Mouse (Mus musculus) ES-E14 (cell line): ENCODE results near the gene Srcin1. TPM values are rescaled to one million over a fixed set of nuclear protein-coding genes. Genes with fewer than 3 reads are reported as not detected.

Source experiments
- DNase-seq: peaks from one replicate; pipeline ENCODE4 v3.0.0-alpha.2; 2013; ENCODE audit warnings: low read depth, low spot score
- H3K27ac ChIP-seq: 2 replicates; pipeline ENCODE4 v1.5.1; 2012; ENCODE audit warnings: low read depth, mild to moderate bottlenecking, low read length, moderate library complexity, mixed read lengths; ENCODE audit not compliant: poor library complexity, insufficient read depth, severe bottlenecking
- H3K36me3 ChIP-seq: 2 replicates; pipeline ENCODE4 v1.6.1; 2012; ENCODE audit warnings: mild to moderate bottlenecking, low read length, moderate library complexity, mixed read lengths; ENCODE audit not compliant: control insufficient read depth, poor library complexity, insufficient read depth, severe bottlenecking
- H3K4me1 ChIP-seq, 2 experiments: fragments of 150-350 bp in 1 of 2; sonication (generic) in 1 of 2; 2 replicates each; pipeline ENCODE4 v1.6.1; 2012; ENCODE audit warnings: low read length in 2 of 2, mild to moderate bottlenecking in 1 of 2, mixed read lengths in 1 of 2; ENCODE audit not compliant: control insufficient read depth in 2 of 2, insufficient read depth in 2 of 2, poor library complexity in 1 of 2
- H3K4me3 ChIP-seq, 2 experiments: fragments of 150-350 bp in 1 of 2; sonication (generic) in 1 of 2; 2 replicates each; pipeline ENCODE4 v1.5.1; 2012; ENCODE audit warnings: low read length in 2 of 2, low read depth in 1 of 2, mild to moderate bottlenecking in 1 of 2, mixed read lengths in 1 of 2; ENCODE audit not compliant: insufficient read depth in 1 of 2, poor library complexity in 1 of 2, severe bottlenecking in 1 of 2
- H3K9ac ChIP-seq: 2 replicates; pipeline ENCODE4 v1.6.1; 2012; ENCODE audit warnings: low read depth, mild to moderate bottlenecking, low read length, mixed read lengths; ENCODE audit not compliant: poor library complexity, insufficient read depth, severe bottlenecking
- H3K9me3 ChIP-seq: fragments of 150-350 bp; sonication (generic); 2 replicates; pipeline ENCODE4 v1.6.1; 2012; ENCODE audit warnings: low read depth, mild to moderate bottlenecking, low read length; ENCODE audit not compliant: control insufficient read depth, insufficient read depth
- CHD2 ChIP-seq: IDR thresholded peaks from 2 replicates; pipeline ENCODE4 v1.6.1; 2014; ENCODE audit warnings: mild to moderate bottlenecking, low read depth, low read length, inconsistent platforms
- HCFC1 ChIP-seq: IDR thresholded peaks from 2 replicates; pipeline ENCODE4 v1.6.1; 2012; ENCODE audit warnings: low read length, inconsistent platforms, borderline replicate concordance; ENCODE audit not compliant: insufficient read depth
- MAFK ChIP-seq: IDR thresholded peaks from 2 replicates; pipeline ENCODE4 v1.6.1; 2014; ENCODE audit warnings: mild to moderate bottlenecking, low read depth, low read length, inconsistent platforms; ENCODE audit not compliant: insufficient read depth
- ZC3H11A ChIP-seq: IDR thresholded peaks from 2 replicates; pipeline ENCODE4 v1.6.1; 2012; ENCODE audit warnings: low read depth, mild to moderate bottlenecking, inconsistent platforms, low read length, borderline replicate concordance
- ZNF384 ChIP-seq: IDR thresholded peaks from 2 replicates; pipeline ENCODE4 v1.6.1; 2012; ENCODE audit warnings: low read depth, low read length, inconsistent platforms
- in situ Hi-C, 2 experiments: fragments of 600-800 bp; cut with MboI; formaldehyde crosslinking; loops; one replicate each; pipeline ENCODE4 v1.15.1; 2025; ENCODE audit warnings: low sequenced_read_pairs in 2 of 2, inconsistent platforms in 1 of 2; ENCODE audit not compliant: unreplicated experiment in 2 of 2
- total RNA-seq: library from RNA; depleted of rRNA; stranded (reverse); fragments of 300-350 nt; gene quantifications from 2 replicates; pipeline ENCODE4 v1.2.3, GENCODE M21; 2012

Gene Srcin1
- total RNA-seq, 1 experiment = 2.4 TPM

DNA sequence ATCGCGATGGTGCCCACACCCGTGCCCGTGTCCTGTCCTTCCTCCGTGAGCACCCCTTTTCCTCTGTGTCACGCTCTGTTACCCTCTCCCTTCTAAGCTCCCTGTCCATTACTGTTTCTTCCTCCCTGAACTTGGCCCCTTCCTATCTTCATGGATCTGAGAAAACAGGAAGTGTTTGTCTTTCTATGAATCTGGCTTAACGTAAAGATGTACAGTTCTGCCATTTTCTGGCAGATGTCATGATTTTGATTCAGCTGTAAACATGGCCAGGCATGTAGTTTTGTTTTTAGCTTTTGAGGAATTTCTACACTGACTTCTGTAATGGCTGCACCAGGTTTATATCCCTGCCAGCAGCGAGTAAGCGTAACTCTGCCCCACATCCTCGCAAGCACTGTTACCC is 96.9 kb downstream of the Srcin1 start:
- H3K4me3 ChIP-seq = no peak overlapping the region
- H3K27ac ChIP-seq = no peak overlapping the region; the same call in 1 of the 2 replicates
- H3K4me1 ChIP-seq = no peaks in the 10 kb centered on the region
- no peaks in the 10 kb centered on the region for H3K9me3 ChIP-seq
- no peak for TF ChIP-seq MAFK
- TF ChIP-seq ZC3H11A = no peak
- no peak for TF ChIP-seq CHD2
- TF ChIP-seq HCFC1 = no peak
- no peak for TF ChIP-seq ZNF384
- no peak for DNase-seq
- in situ Hi-C loops = no loop called here
- H3K36me3 ChIP-seq = peaks cover 32% of the 10 kb centered on the region
- H3K9ac ChIP-seq = no peak overlapping the region

- Histone ChIP-seq H3K4me1 (no peaks in the 10 kb centered on the region), H3K9me3 (no peaks in the 10 kb centered on the region), H3K27ac (no peak overlapping the region), H3K4me3 (no peak overlapping the region), H3K36me3 (peaks cover 32% of the 10 kb centered on the region), H3K9ac (no peak overlapping the region)
- TF ChIP-seq ZNF384 = no peak
- TF ChIP-seq MAFK = no peak
- TF ChIP-seq ZC3H11A = no peak
- no peak for TF ChIP-seq CHD2
- TF ChIP-seq HCFC1 = no peak
- no peak for DNase-seq
- in situ Hi-C loops = no loop called here
Observed at GRCm38 (mm10) chr11:97478345-97478744, 97.6 kb downstream of the Srcin1 start.

DNA sequence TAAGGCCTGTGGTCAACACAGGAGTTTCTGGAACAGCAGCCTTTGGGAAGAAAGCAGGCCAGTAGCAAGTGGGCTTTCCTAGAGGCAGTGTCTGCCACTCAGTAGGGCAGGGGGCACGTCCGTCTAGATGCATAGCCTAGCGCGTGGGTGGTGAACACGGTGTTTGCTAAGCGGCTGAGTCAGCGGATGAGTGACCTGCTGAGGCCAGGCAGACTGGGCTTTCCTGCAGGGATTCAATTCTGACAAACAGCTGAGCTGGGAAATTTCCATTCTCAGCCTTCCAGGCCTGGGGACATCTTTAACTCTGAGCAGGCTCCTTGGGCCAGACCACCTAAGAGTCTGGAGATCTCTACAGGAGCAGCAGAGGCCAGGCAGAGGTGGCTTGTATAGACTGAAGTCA is 98.6 kb downstream of the Srcin1 start:
- Histone ChIP-seq H3K27ac (no peak overlapping the region), H3K36me3 (peaks cover 30% of the 10 kb centered on the region), H3K4me1 (no peaks in the 10 kb centered on the region), H3K9me3 (no peaks in the 10 kb centered on the region), H3K4me3 (no peak overlapping the region), H3K9ac (no peak overlapping the region)
- in situ Hi-C loops = no loop called here
- no peak for DNase-seq
- no peak for TF ChIP-seq ZNF384
- TF ChIP-seq ZC3H11A = no peak
- TF ChIP-seq MAFK = no peak
- no peak for TF ChIP-seq HCFC1
- no peak for TF ChIP-seq CHD2

DNA sequence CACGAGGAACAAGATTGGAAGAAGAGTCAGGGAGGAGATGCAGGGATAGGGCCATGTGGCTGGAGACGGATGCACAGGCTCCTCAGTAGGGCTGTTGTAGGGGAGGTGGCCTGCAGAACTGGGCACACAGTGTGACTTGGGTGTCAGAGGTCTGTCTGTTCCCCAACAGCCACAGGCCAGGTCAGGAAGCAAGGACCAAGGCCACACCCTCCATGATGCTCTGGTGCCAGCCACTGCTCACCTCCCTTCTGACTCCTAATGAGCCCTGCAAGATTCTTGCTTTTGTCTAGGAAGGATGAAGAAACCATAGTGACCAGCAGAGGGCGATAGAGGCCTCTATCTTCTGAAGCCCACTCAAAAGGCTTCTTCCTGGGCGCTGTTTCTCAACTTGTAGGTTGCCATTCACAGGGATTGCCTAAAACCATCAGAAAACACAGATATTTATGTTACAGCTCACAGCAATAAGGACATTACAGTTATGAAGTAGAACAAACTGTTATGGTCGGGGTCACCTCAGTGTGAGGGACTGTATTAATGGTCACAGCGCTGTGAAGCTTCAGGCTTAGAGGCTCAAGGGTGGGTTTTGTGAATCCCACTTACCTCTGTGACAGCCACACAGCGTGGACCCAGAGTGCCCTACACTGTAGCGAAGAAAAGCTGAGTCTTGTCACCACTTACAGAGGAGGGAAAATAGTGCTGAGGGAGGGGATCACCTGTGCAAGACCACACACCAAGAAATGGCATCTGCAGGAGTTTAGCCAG is 99.5 kb downstream of the Srcin1 start:
- no peak overlapping the region for H3K9ac ChIP-seq
- TF ChIP-seq ZNF384 (no peak), HCFC1 (no peak), ZC3H11A (no peak), CHD2 (no peak), MAFK (no peak)
- H3K4me1 ChIP-seq = no peaks in the 10 kb centered on the region
- peak; percentile 89 for DNase-seq
- in situ Hi-C loops = no loop called here
- H3K27ac ChIP-seq = no peak overlapping the region
- peaks cover 27% of the 10 kb centered on the region for H3K36me3 ChIP-seq
- no peaks in the 10 kb centered on the region for H3K9me3 ChIP-seq
- no peak overlapping the region for H3K4me3 ChIP-seq
